Mouse (Mus musculus): ENCODE data around the gene Gm21750. TPM values are rescaled to one million over a fixed set of nuclear protein-coding genes. Genes with fewer than 3 reads are reported as not detected.
"Not testable (repeated sequence)": the region's sequence is repeated elsewhere in the genome, so short reads cannot be mapped to it uniquely, and the experiment has no call there.

Gene Gm21750
- not detected in 2 replicates for polyA plus RNA-seq (2015; fragmentation: Nextera tagmentation; extraction: Ambion mirVana)

GRCm38 (mm10) chr14:73660925-73661324, at the start of gene Gm21750:
TSS of gene Gm21750 (plus strand) at chr14:73661225.
- not testable (repeated sequence) for H3K27me3 ChIP-seq (replicated peaks); H3K36me3 ChIP-seq; H3K4me1 ChIP-seq; H3K27ac ChIP-seq (replicated peaks); H3K9ac ChIP-seq; H3K9me3 ChIP-seq; ATAC-seq (ENCODE audit: extremely low read depth, insufficient number of reproducible peaks, low FRiP score, low TSS enrichment); H3K4me2 ChIP-seq; H3K4me3 ChIP-seq
- WGBS: 69% methylated on average over 3 of the region's 3 CpGs

- not testable (repeated sequence) for H3K9me3 ChIP-seq; H3K4me3 ChIP-seq; H3K27ac ChIP-seq (replicated peaks); ATAC-seq (ENCODE audit: extremely low read depth, insufficient number of reproducible peaks, low FRiP score, low TSS enrichment); H3K27me3 ChIP-seq (replicated peaks); H3K9ac ChIP-seq; H3K36me3 ChIP-seq; H3K4me1 ChIP-seq; H3K4me2 ChIP-seq
- WGBS: 64% methylated on average over 1 of the region's 1 CpGs
Measured at GRCm38 (mm10) chr14:73614961-73615360, 46.1 kb upstream of the Gm21750 start.

GRCm38 (mm10) chr14:73620880-73621279, 40.1 kb upstream of the Gm21750 start:
- H3K9me3 ChIP-seq: peaks cover 15% of the 10 kb centered on the region
- no peaks in the 10 kb centered on the region for H3K4me1 ChIP-seq
- no peak overlapping the region for H3K27ac ChIP-seq (replicated peaks)
- H3K27me3 ChIP-seq (replicated peaks): no peaks in the 10 kb centered on the region
- no peaks in the 10 kb centered on the region for H3K36me3 ChIP-seq
- ATAC-seq (ENCODE audit: extremely low read depth, insufficient number of reproducible peaks, low FRiP score, low TSS enrichment): no peak
- H3K4me2 ChIP-seq: no peak overlapping the region
- no peak overlapping the region for H3K9ac ChIP-seq
- no peak overlapping the region for H3K4me3 ChIP-seq
- 76% methylated on average over 3 of the region's 3 CpGs for WGBS

- H3K9me3 ChIP-seq: peaks cover 15% of the 10 kb centered on the region
- H3K4me2 ChIP-seq: no peak overlapping the region
- H3K4me1 ChIP-seq: no peaks in the 10 kb centered on the region
- H3K27ac ChIP-seq (replicated peaks): no peak overlapping the region
- H3K27me3 ChIP-seq (replicated peaks): no peaks in the 10 kb centered on the region
- no peak overlapping the region for H3K4me3 ChIP-seq
- H3K36me3 ChIP-seq: no peaks in the 10 kb centered on the region
- WGBS: 79% methylated on average over 1 of the region's 1 CpGs
- ATAC-seq (ENCODE audit: extremely low read depth, insufficient number of reproducible peaks, low FRiP score, low TSS enrichment): no peak
- H3K9ac ChIP-seq: no peak overlapping the region
Measured at GRCm38 (mm10) chr14:73622988-73623387, 38.0 kb upstream of the Gm21750 start.

- no peak overlapping the region for H3K4me3 ChIP-seq
- no peak overlapping the region for H3K9ac ChIP-seq
- H3K27me3 ChIP-seq (replicated peaks): no peaks in the 10 kb centered on the region
- no peaks in the 10 kb centered on the region for H3K4me1 ChIP-seq
- no peak for ATAC-seq (ENCODE audit: extremely low read depth, insufficient number of reproducible peaks, low FRiP score, low TSS enrichment)
- H3K9me3 ChIP-seq: 0 out of 2 replicates have a peak, but pooled peaks cover under 1% of the 10 kb centered on the region
- H3K27ac ChIP-seq (replicated peaks): no peak overlapping the region
- no peaks in the 10 kb centered on the region for H3K36me3 ChIP-seq
- no peak overlapping the region for H3K4me2 ChIP-seq
- WGBS: 51% methylated on average over 3 of the region's 3 CpGs
Measured at GRCm38 (mm10) chr14:73625469-73625868, 35.6 kb upstream of the Gm21750 start.

GRCm38 (mm10) chr14:73631511-73631910, 29.5 kb upstream of the Gm21750 start:
- ATAC-seq (ENCODE audit: extremely low read depth, insufficient number of reproducible peaks, low FRiP score, low TSS enrichment): no peak
- WGBS: 84% methylated on average over 4 of the region's 4 CpGs
- H3K27me3 ChIP-seq (replicated peaks): no peaks in the 10 kb centered on the region

GRCm38 (mm10) chr14:73632648-73633263, 28.3 kb upstream of the Gm21750 start:
- Histone ChIP-seq H3K27me3 (replicated peaks) (no peaks in the 10 kb centered on the region), H3K4me1 (no peaks in the 10 kb centered on the region), H3K4me2 (no peak overlapping the region), H3K27ac (replicated peaks) (no peak overlapping the region), H3K36me3 (no peaks in the 10 kb centered on the region), H3K4me3 (no peak overlapping the region), H3K9ac (no peak overlapping the region), H3K9me3 (no peaks in the 10 kb centered on the region)
- no peak for ATAC-seq (ENCODE audit: extremely low read depth, insufficient number of reproducible peaks, low FRiP score, low TSS enrichment)
- 58% methylated on average over 9 of the region's 9 CpGs for WGBS

More at GRCm38 (mm10) chr14:73631511-73631910, 29.5 kb upstream of the Gm21750 start:
- Histone ChIP-seq H3K4me3 (no peak overlapping the region), H3K4me2 (no peak overlapping the region), H3K9ac (no peak overlapping the region), H3K9me3 (no peaks in the 10 kb centered on the region), H3K4me1 (no peaks in the 10 kb centered on the region), H3K27ac (replicated peaks) (no peak overlapping the region), H3K36me3 (no peaks in the 10 kb centered on the region)

GRCm38 (mm10) chr14:73634356-73634755, 26.7 kb upstream of the Gm21750 start:
- no peaks in the 10 kb centered on the region for H3K36me3 ChIP-seq

GRCm38 (mm10) chr14:73637460-73637859, 23.6 kb upstream of the Gm21750 start:
- no peaks in the 10 kb centered on the region for H3K27me3 ChIP-seq (replicated peaks)
- no peak for ATAC-seq (ENCODE audit: extremely low read depth, insufficient number of reproducible peaks, low FRiP score, low TSS enrichment)
- H3K4me1 ChIP-seq: no peaks in the 10 kb centered on the region
- no peaks in the 10 kb centered on the region for H3K36me3 ChIP-seq
- no peak overlapping the region for H3K4me3 ChIP-seq
- H3K4me2 ChIP-seq: no peak overlapping the region
- no peak overlapping the region for H3K9ac ChIP-seq
- no peaks in the 10 kb centered on the region for H3K9me3 ChIP-seq
- H3K27ac ChIP-seq (replicated peaks): no peak overlapping the region

More at GRCm38 (mm10) chr14:73634356-73634755, 26.7 kb upstream of the Gm21750 start:
- Histone ChIP-seq H3K27ac (replicated peaks) (no peak overlapping the region), H3K4me1 (no peaks in the 10 kb centered on the region), H3K9me3 (no peaks in the 10 kb centered on the region), H3K4me2 (no peak overlapping the region), H3K9ac (no peak overlapping the region), H3K27me3 (replicated peaks) (no peaks in the 10 kb centered on the region), H3K4me3 (no peak overlapping the region)
- no peak for ATAC-seq (ENCODE audit: extremely low read depth, insufficient number of reproducible peaks, low FRiP score, low TSS enrichment)
- 77% methylated on average over 3 of the region's 3 CpGs for WGBS

GRCm38 (mm10) chr14:73650179-73650578, 10.8 kb upstream of the Gm21750 start:
- Histone ChIP-seq H3K27ac (replicated peaks) (no peak overlapping the region), H3K4me3 (no peak overlapping the region), H3K4me1 (no peaks in the 10 kb centered on the region), H3K27me3 (replicated peaks) (no peaks in the 10 kb centered on the region), H3K36me3 (no peaks in the 10 kb centered on the region), H3K9ac (no peak overlapping the region), H3K4me2 (no peak overlapping the region), H3K9me3 (no peaks in the 10 kb centered on the region)
- WGBS: 75% methylated on average over 4 of the region's 4 CpGs
- no peak for ATAC-seq (ENCODE audit: extremely low read depth, insufficient number of reproducible peaks, low FRiP score, low TSS enrichment)

GRCm38 (mm10) chr14:73670091-73670490, 9.1 kb downstream of the Gm21750 start:
- Histone ChIP-seq H3K4me2 (no peak overlapping the region), H3K4me3 (no peak overlapping the region), H3K4me1 (no peaks in the 10 kb centered on the region), H3K27ac (replicated peaks) (no peak overlapping the region), H3K9ac (no peak overlapping the region), H3K27me3 (replicated peaks) (no peaks in the 10 kb centered on the region), H3K36me3 (no peaks in the 10 kb centered on the region), H3K9me3 (no peaks in the 10 kb centered on the region)
- ATAC-seq (ENCODE audit: extremely low read depth, insufficient number of reproducible peaks, low FRiP score, low TSS enrichment): no peak
- WGBS: 68% methylated on average over 2 of the region's 2 CpGs

- Histone ChIP-seq H3K9me3 (peaks cover 9% of the 10 kb centered on the region; the same call in 1 of the 2 replicates), H3K4me1 (no peaks in the 10 kb centered on the region), H3K36me3 (no peaks in the 10 kb centered on the region), H3K4me3 (no peak overlapping the region), H3K27ac (replicated peaks) (no peak overlapping the region), H3K9ac (no peak overlapping the region), H3K27me3 (replicated peaks) (no peaks in the 10 kb centered on the region), H3K4me2 (no peak overlapping the region)
- WGBS: 41% methylated on average over 4 of the region's 4 CpGs
- ATAC-seq (ENCODE audit: extremely low read depth, insufficient number of reproducible peaks, low FRiP score, low TSS enrichment): no peak
Measured at GRCm38 (mm10) chr14:73687726-73688125, 26.7 kb downstream of the Gm21750 start.
